Mouse (Mus musculus) c-Kit-positive CD71-positive TER-119-positive erythroid progenitor cells, embryonic 14.5 days (primary cell): ENCODE measurements at regions not wholly inside any gene's neighbourhood (a gene's known extent, or its start where the extent isn't known, plus 50 kb on each side); places are given as distances from the start of the nearest gene placed in this dataset.

Source experiments
- DNase-seq: peaks from one replicate; pipeline ENCODE4 v3.0.0-alpha.2; 2013; ENCODE audit warnings: low spot score

DNA sequence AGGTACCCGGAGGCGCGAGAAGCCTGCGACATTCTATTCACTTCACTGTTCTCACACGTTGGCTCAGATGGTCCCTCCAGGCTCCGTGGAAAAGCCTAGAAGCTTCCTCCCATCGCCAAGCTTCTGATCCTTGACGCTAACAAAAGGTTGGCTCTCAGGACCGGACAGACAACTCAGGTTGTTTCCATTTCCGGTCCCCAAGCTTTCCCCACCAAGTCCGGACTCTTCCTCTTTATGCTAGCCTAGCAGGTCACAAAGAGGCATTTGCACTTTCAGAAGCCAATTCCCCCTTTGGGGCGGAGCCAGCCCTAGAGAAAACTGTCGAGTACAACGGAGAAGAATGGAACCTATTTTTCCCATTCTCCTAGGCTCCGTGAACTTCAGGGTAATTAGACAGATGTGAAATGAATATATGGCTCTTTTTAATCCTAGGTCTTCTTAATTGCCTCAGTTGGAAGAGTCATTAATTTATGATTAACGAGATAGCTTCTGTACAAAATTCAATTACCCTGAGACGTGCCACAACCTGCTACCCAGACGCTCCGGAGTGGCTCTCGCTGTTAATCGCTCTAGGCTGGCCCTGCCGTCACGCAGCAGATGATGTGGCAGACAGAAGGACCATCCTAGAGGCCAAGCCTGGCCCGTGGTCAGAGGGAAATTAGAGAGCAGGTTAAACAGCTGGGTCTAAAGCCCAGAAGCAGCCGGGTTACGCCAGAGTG, 207.6 kb downstream of the Xxylt1 start:
- DNase-seq = no peak

GRCm38 (mm10) chr16:30875235-30875829, 205.9 kb downstream of the Xxylt1 start:
- no peak for DNase-seq

GRCm38 (mm10) chr16:30878821-30879220, 202.4 kb downstream of the Xxylt1 start:
- no peak for DNase-seq

GRCm38 (mm10) chr16:30879878-30880277, 201.4 kb downstream of the Xxylt1 start:
- DNase-seq = no peak

DNA sequence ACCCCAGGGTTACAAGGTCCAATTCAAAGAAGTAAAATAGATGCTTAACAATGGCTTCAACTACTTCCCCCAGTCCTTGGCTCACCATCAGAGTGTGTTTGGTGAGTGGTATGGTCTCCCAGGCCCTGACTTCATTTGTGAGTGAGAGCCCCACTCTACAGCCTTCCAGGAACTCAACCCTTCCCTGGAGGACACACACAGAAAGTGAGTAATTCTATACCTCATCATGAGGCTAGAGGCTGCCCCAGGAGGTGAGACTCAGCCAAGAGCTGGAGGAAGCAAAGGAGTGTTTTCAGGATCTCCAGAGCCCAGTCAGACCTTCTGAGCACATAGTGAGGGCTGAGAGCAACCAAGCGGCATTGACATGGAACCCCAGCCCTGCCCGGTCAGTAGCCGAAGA, 200.6 kb downstream of the Xxylt1 start:
- DNase-seq = no peak

- no peak for DNase-seq
These were observed 200.0 kb downstream of the Xxylt1 start for GRCm38 (mm10) chr16:30881186-30881585.

DNA sequence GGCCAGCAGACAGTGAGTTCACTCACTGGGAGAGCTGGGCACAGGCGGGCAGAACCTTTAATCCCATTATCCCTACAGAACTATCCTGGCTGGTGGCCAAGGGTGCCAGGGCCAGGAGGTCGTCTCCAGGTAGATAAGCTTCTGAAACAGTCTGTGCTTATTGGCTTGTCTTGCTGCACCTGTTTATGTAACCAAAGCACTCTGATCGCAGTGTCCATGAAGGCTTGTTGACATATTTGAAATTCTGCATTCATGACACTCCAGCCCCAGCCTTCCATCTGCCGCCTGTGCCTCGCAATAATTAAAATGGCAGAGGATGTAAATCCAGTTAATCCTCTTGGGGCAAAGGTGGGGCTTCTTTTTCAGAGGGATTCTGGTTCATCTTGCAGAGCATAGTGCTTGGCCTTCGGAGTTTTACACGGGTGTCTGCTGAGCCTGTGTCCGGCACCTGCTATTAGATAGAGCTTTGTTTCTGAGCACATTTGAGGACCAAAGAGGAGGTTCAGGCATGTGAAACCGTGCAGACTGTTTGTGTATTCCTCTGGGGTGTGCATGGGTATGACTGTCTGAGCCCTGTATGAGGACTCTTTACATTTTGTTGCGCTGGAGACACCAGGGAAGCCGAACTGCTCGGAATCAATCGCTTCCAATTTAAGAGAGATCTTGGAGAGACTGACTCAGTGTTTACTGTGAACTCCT, 197.6 kb downstream of the Xxylt1 start:
- DNase-seq = no peak

DNA sequence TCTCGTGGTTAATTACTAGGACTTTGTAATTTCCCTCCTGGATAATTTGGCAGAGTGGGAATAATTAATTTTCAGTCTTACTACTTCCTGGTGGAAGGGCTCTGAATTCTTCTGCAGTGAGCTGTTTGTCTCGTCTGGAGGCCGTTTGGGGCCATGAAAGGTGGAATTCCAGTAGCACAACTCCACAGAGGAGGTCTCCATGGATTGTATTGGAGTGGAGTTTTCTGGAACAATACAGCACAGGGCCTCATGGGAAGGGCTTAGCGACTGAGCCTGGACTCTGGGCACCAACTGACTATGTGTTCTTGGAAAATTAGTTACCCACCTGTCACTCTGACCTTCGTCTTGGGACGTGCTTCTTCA, 197.1 kb downstream of the Xxylt1 start:
- no peak for DNase-seq

- DNase-seq = no peak
These were observed 194.2 kb downstream of the Xxylt1 start for GRCm38 (mm10) chr16:30886982-30887381.

GRCm38 (mm10) chr16:30887536-30887935, 193.7 kb downstream of the Xxylt1 start:
- no peak for DNase-seq

DNA sequence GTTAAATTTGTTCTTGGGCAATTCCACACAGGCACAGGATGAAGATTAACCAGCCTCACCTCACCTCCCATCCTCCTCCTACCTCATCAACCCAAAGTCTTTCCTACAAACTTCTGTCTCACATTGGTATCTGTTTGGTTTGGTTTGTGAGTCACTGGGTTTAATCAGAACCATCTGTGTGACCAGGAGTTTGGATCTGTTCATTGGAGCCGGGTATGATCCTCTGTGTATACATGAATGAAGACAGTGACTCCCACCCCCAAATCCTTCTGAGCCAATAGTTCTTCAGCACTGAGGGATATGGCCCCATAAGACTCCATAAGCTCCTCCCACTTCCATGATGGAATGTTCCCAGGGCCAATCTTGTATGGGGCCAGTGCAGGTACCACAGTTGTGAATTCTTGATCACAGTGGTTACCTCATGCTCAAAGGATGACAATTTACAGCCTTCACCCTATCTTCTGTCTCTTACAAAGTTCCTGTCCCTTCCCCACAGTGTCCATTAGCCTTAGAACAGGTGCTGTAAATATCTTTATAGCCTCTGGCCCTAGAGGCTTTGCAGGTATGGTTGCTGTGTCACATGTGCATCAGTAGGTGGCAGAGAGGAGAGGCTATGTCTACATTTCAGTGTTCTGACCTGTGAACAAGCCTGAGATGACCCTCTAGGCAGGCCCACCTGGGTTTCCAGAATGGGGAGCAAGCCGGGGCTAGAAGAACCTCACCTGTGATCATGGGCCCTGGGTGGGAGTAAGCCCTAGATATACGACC, 192.5 kb downstream of the Xxylt1 start:
- DNase-seq = no peak

GRCm38 (mm10) chr16:30892606-30893005, 188.6 kb downstream of the Xxylt1 start:
- no peak for DNase-seq

GRCm38 (mm10) chr16:30894086-30894485, 187.1 kb downstream of the Xxylt1 start:
- DNase-seq = no peak

DNA sequence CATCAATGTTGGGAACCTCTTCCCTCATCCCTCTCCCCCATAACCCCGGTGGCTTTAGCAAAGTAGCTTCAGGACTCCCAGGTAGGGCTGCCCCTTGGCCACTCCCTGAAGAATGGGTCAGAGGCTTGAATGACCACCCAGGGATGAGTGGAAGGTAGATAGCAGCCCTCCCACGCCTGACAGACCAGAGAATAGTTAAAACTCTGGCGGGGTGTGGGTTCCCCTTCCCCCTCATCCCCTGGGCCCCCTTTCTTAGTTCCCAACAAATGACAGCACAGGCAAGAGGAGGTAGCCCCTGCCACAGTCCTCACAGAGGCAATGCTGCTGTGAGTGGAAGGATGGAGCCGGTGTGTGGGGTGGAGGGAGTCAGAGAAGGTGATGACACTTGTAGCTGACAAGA, 186.2 kb downstream of the Xxylt1 start:
- DNase-seq = no peak

DNA sequence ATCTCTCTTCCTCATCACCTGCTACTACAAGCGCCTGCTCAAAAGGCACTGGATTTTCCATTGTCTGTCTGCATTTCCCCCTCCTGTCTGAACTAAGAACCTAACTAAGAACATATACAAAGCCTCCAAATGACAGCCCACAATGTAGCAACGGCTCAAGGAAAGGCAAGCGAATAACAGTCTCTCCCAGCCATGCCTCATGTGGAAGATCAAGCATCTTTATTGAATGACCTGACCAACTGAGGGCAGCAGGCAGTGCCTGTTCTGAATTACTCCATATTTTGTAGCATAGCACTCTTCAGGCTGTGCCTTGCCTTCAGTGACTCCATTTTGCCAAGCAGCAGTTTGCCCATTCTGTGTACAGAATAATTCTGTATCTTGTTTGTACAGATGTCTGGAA, 183.9 kb downstream of the Xxylt1 start:
- no peak for DNase-seq

- DNase-seq = no peak
These were observed 181.1 kb downstream of the Xxylt1 start for GRCm38 (mm10) chr16:30900121-30900520.

GRCm38 (mm10) chr16:30901309-30901708, 179.9 kb downstream of the Xxylt1 start:
- DNase-seq = no peak
